Mouse (Mus musculus): ENCODE results near the gene Pmpca. TPM values are rescaled to one million over a fixed set of nuclear protein-coding genes. Genes with fewer than 3 reads are reported as not detected.
A peak's percentile ranks its signal among the peaks of the same experiment; 100 is the strongest.

Gene Pmpca
- polyA plus RNA-seq, 1 experiment from 2014 or later: 103 TPM

- Histone ChIP-seq H3K27me3 (no peaks in the 10 kb centered on the region), H3K9ac (peak within 1 kb of the TSS; percentile 88), H3K27ac (peak within 1 kb of the TSS; percentile 76), H3K4me3 (peak within 1 kb of the TSS; percentile 75), H3K9me3 (replicated peaks) (no peaks in the 10 kb centered on the region), H3K36me3 (peaks cover 28% of the 10 kb centered on the region), H3K4me1 (replicated peaks) (peaks cover 33% of the 10 kb centered on the region), H3K4me2 (peak within 1 kb of the TSS; percentile 73)
- under 1% methylated on average over 57 of the region's 57 CpGs for WGBS
- peak; percentile 94 for ATAC-seq (replicated peaks; ENCODE audit: insufficient number of reproducible peaks, insufficient read depth, low FRiP score, low read depth)
These were observed 19.6 kb downstream of the Pmpca start, which contains the start of gene Inpp5e for GRCm38 (mm10) chr2:26408515-26409356. TSS of gene Inpp5e (minus strand) at chr2:26409203.

- Histone ChIP-seq H3K36me3 (peaks cover 34% of the 10 kb centered on the region), H3K27ac (no peak overlapping the region)
These were observed 20.2 kb downstream of the Pmpca start for GRCm38 (mm10) chr2:26409362-26409761.

GRCm38 (mm10) chr2:26410091-26410490 is 21.0 kb downstream of the Pmpca start:
- H3K36me3 ChIP-seq: peaks cover 41% of the 10 kb centered on the region
- peaks cover 33% of the 10 kb centered on the region for H3K4me1 ChIP-seq (replicated peaks)
- H3K27me3 ChIP-seq: no peaks in the 10 kb centered on the region
- H3K27ac ChIP-seq: no peak overlapping the region
- no peaks in the 10 kb centered on the region for H3K9me3 ChIP-seq (replicated peaks)
- ATAC-seq (replicated peaks; ENCODE audit: insufficient number of reproducible peaks, insufficient read depth, low FRiP score, low read depth): no peak
- no peak overlapping the region for H3K4me2 ChIP-seq
- WGBS: 71% methylated on average over 5 of the region's 5 CpGs
- H3K4me3 ChIP-seq: no peak overlapping the region
- H3K9ac ChIP-seq: no peak overlapping the region

More at GRCm38 (mm10) chr2:26409362-26409761, 20.2 kb downstream of the Pmpca start:
- Histone ChIP-seq H3K27me3 (no peaks in the 10 kb centered on the region), H3K4me3 (peak overlapping the region; percentile 75), H3K4me2 (peak overlapping the region; percentile 73), H3K9me3 (replicated peaks) (no peaks in the 10 kb centered on the region), H3K9ac (0 out of 2 replicates have a peak overlapping the region, but pooled peaks have one; percentile 16), H3K4me1 (replicated peaks) (peaks cover 33% of the 10 kb centered on the region)
- 57% methylated on average over 3 of the region's 3 CpGs for whole genome bisulfite sequencing
- no peak for ATAC-seq (replicated peaks; ENCODE audit: insufficient number of reproducible peaks, insufficient read depth, low FRiP score, low read depth)

DNA sequence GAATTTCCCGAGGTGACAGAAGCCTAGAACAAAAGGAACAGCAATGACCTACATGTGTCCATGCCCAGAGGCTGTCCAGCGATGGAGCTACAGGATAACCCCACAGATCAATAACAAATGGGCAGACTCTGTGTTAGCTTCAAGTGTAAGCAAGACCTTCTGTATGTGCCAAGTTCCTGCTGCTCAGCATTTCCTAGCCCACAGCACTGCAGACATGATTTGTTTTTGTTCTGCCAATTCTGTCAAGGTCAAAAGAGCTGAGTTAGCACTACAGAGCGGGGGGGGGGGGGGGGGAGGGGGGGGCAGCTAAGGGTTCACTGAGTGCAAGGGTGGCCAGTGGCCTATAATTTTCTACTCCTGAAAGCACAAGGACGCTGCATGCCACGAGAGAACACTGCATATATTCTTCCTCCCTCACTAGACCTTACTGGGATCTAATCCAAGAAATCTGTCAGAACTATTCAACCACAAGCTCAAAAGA is 21.8 kb downstream of the Pmpca start:
- Histone ChIP-seq H3K9me3 (replicated peaks) (no peaks in the 10 kb centered on the region), H3K4me3 (no peak overlapping the region), H3K27me3 (no peaks in the 10 kb centered on the region), H3K36me3 (peaks cover 50% of the 10 kb centered on the region), H3K27ac (0 out of 2 replicates have a peak overlapping the region, but pooled peaks have one; percentile 24), H3K9ac (no peak overlapping the region), H3K4me2 (no peak overlapping the region), H3K4me1 (replicated peaks) (peaks cover 29% of the 10 kb centered on the region)
- WGBS: 66% methylated on average over 4 of the region's 5 CpGs
- ATAC-seq (replicated peaks; ENCODE audit: insufficient number of reproducible peaks, insufficient read depth, low FRiP score, low read depth): no peak

- no peak overlapping the region for H3K4me3 ChIP-seq
- H3K9ac ChIP-seq: no peak overlapping the region
- H3K27me3 ChIP-seq: no peaks in the 10 kb centered on the region
- H3K27ac ChIP-seq: no peak overlapping the region
- no peaks in the 10 kb centered on the region for H3K9me3 ChIP-seq (replicated peaks)
- no peak overlapping the region for H3K4me2 ChIP-seq
- H3K4me1 ChIP-seq (replicated peaks): no peaks in the 10 kb centered on the region
- H3K36me3 ChIP-seq: peaks cover 95% of the 10 kb centered on the region
- ATAC-seq (replicated peaks; ENCODE audit: insufficient number of reproducible peaks, insufficient read depth, low FRiP score, low read depth): no peak
These were observed 27.9 kb downstream of the Pmpca start for GRCm38 (mm10) chr2:26417066-26417465.

GRCm38 (mm10) chr2:26418120-26418519 is 29.0 kb downstream of the Pmpca start:
- Histone ChIP-seq H3K27ac (no peak overlapping the region), H3K27me3 (no peaks in the 10 kb centered on the region), H3K36me3 (peaks cover 97% of the 10 kb centered on the region), H3K4me1 (replicated peaks) (no peaks in the 10 kb centered on the region), H3K4me3 (no peak overlapping the region), H3K4me2 (no peak overlapping the region), H3K9me3 (replicated peaks) (no peaks in the 10 kb centered on the region), H3K9ac (no peak overlapping the region)
- 84% methylated on average over 1 of the region's 1 CpGs for WGBS
- no peak for ATAC-seq (replicated peaks; ENCODE audit: insufficient number of reproducible peaks, insufficient read depth, low FRiP score, low read depth)

DNA sequence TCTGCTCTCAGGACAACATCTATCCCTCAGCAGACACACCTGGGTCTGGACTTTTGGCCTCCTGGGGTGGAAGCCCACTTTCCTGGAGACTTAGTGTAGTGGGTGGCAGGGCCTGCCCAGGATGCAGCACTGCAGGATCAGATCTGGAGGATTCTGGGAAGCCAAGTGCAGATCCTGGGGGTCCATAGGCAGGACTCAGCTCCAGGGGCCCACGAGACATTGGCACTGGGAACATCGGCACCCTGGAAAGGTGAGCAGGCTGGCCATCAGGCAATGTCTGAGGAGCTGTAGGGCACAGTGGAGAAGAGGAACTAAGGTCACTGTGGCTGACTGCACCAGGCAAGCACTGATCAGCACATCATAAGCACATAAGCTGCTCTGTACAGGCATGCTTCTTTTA is 32.8 kb downstream of the Pmpca start:
- no peak overlapping the region for H3K4me2 ChIP-seq
- H3K27ac ChIP-seq: no peak overlapping the region
- no peaks in the 10 kb centered on the region for H3K27me3 ChIP-seq
- no peak overlapping the region for H3K4me3 ChIP-seq
- H3K36me3 ChIP-seq: peaks cover 96% of the 10 kb centered on the region
- no peak overlapping the region for H3K9ac ChIP-seq
- no peaks in the 10 kb centered on the region for H3K9me3 ChIP-seq (replicated peaks)
- no peaks in the 10 kb centered on the region for H3K4me1 ChIP-seq (replicated peaks)
- 90% methylated on average over 2 of the region's 2 CpGs for WGBS
- ATAC-seq (replicated peaks; ENCODE audit: insufficient number of reproducible peaks, insufficient read depth, low FRiP score, low read depth): no peak

- no peaks in the 10 kb centered on the region for H3K9me3 ChIP-seq (replicated peaks)
- no peaks in the 10 kb centered on the region for H3K27me3 ChIP-seq
- 81% methylated on average over 1 of the region's 1 CpGs for WGBS
- H3K4me2 ChIP-seq: no peak overlapping the region
- H3K27ac ChIP-seq: no peak overlapping the region
- H3K9ac ChIP-seq: no peak overlapping the region
- no peak for ATAC-seq (replicated peaks; ENCODE audit: insufficient number of reproducible peaks, insufficient read depth, low FRiP score, low read depth)
- peaks cover 95% of the 10 kb centered on the region for H3K36me3 ChIP-seq
- no peaks in the 10 kb centered on the region for H3K4me1 ChIP-seq (replicated peaks)
- no peak overlapping the region for H3K4me3 ChIP-seq
These were observed 33.9 kb downstream of the Pmpca start for GRCm38 (mm10) chr2:26423086-26423485.

GRCm38 (mm10) chr2:26424541-26424940 is 35.4 kb downstream of the Pmpca start:
- Histone ChIP-seq H3K27me3 (no peaks in the 10 kb centered on the region), H3K4me2 (no peak overlapping the region), H3K9ac (no peak overlapping the region), H3K9me3 (replicated peaks) (no peaks in the 10 kb centered on the region), H3K4me3 (no peak overlapping the region), H3K27ac (no peak overlapping the region), H3K36me3 (peaks cover 95% of the 10 kb centered on the region), H3K4me1 (replicated peaks) (no peaks in the 10 kb centered on the region)
- 92% methylated on average over 2 of the region's 2 CpGs for WGBS
- no peak for ATAC-seq (replicated peaks; ENCODE audit: insufficient number of reproducible peaks, insufficient read depth, low FRiP score, low read depth)

DNA sequence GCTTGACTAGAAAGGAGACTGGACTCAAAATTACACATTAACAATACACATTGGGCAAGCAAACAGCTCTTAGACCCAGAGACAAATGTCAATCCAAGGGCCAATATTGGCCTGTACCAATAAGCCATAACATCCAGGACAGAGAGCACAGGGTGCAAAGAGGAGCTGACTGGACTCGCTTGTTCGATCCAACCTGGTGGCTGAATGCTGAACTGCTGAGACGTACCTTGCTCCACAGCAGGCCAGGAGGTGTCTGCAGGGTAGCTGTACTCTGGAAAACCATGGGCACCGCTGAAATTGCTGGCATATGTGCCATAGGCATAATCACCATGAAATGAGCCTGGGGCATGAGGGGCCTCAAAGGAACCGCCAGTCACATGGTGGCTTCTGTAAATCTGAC is 40.7 kb downstream of the Pmpca start:
- Histone ChIP-seq H3K36me3 (peaks cover 92% of the 10 kb centered on the region), H3K4me2 (no peak overlapping the region), H3K9ac (no peak overlapping the region), H3K4me1 (replicated peaks) (no peaks in the 10 kb centered on the region), H3K4me3 (no peak overlapping the region), H3K9me3 (replicated peaks) (no peaks in the 10 kb centered on the region), H3K27me3 (no peaks in the 10 kb centered on the region), H3K27ac (no peak overlapping the region)
- WGBS: 95% methylated on average over 5 of the region's 5 CpGs
- no peak for ATAC-seq (replicated peaks; ENCODE audit: insufficient number of reproducible peaks, insufficient read depth, low FRiP score, low read depth)

- ATAC-seq (replicated peaks; ENCODE audit: insufficient number of reproducible peaks, insufficient read depth, low FRiP score, low read depth): no peak
- Histone ChIP-seq H3K27ac (no peak overlapping the region), H3K4me2 (no peak overlapping the region), H3K9ac (no peak overlapping the region), H3K9me3 (replicated peaks) (no peaks in the 10 kb centered on the region), H3K4me1 (replicated peaks) (peaks cover 13% of the 10 kb centered on the region), H3K27me3 (no peaks in the 10 kb centered on the region), H3K36me3 (peaks cover 79% of the 10 kb centered on the region), H3K4me3 (no peak overlapping the region)
- 89% methylated on average over 7 of the region's 7 CpGs for WGBS
These were observed 45.8 kb downstream of the Pmpca start for GRCm38 (mm10) chr2:26434791-26435572.
